In the genomic region with DNA sequence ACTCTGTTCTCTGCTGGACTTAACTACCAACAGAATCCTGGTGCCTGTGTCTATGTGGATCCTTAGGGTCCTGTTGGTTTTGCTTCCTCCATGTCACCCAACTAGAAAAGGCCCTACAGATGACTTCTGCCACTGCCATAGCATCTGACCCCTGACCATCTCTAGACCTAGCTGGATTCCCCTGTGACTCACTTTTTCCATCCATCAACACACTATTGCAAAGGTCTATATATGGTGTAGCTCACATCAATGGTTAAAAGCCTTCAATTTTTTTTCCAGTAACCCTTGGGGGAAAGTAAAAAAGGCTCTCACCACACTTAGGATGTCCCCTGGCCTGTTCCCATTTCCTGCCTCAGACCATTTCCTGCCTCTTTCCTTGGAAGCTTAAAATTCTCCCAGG, we compare ENCODE assay signal across 30 mouse cellular contexts.
"Had no signal": no experiment of that assay in that cellular context is flagged by ENCODE, and none has a peak within 500 bp of the region (broad histone marks: within the 10 kb centered on the region; RNA-seq: fewer than 3 reads in every experiment).

No protein-coding gene starts in this region.

- DNase-seq: heart, postnatal 10 days; heart, postnatal 14 days; heart, postnatal 36 days; heart, postnatal 4 days; kidney, adult 11 months; kidney, adult 18-20 months; kidney, adult 2 months; kidney, adult 8-10 months; kidney, adult 9 months; kidney, postnatal 10 days; kidney, postnatal 14 days; kidney, postnatal 25 days; kidney, postnatal 36 days; kidney, postnatal 4 days; layer of hippocampus, adult 9-11 months; layer of hippocampus, postnatal 36 days had no signal

- H3K27ac ChIP-seq: heart, embryonic 13.5 days; heart, embryonic 15.5 days; hindbrain, embryonic 10.5 days; hindbrain, embryonic 12.5 days; hindbrain, embryonic 13.5 days; hindbrain, embryonic 14.5 days; hindbrain, embryonic 15.5 days; hindbrain, postnatal 0 days; intestine, embryonic 15.5 days; kidney, embryonic 15.5 days; kidney, postnatal 0 days; layer of hippocampus, adult 2 months; left cerebral cortex, adult 2 months had no signal

- H3K36me3 ChIP-seq: heart, embryonic 12.5 days; heart, embryonic 13.5 days; heart, embryonic 15.5 days; hindbrain, embryonic 10.5 days; hindbrain, embryonic 12.5 days; hindbrain, embryonic 13.5 days; hindbrain, embryonic 15.5 days; intestine, embryonic 15.5 days; kidney, embryonic 15.5 days had no signal

- H3K4me2 ChIP-seq: heart, embryonic 12.5 days; heart, embryonic 13.5 days; heart, embryonic 15.5 days; hindbrain, embryonic 12.5 days; hindbrain, embryonic 13.5 days; hindbrain, embryonic 14.5 days; hindbrain, embryonic 15.5 days; intestine, embryonic 15.5 days; kidney, embryonic 15.5 days had no signal

- H3K9ac ChIP-seq: heart, embryonic 12.5 days; heart, embryonic 13.5 days; heart, embryonic 15.5 days; hindbrain, embryonic 12.5 days; hindbrain, embryonic 13.5 days; hindbrain, embryonic 14.5 days; hindbrain, embryonic 15.5 days; intestine, embryonic 15.5 days; kidney, embryonic 15.5 days had no signal

- H3K4me1 ChIP-seq: intestine, embryonic 15.5 days had no signal

- H3K27me3 ChIP-seq: heart, embryonic 12.5 days; heart, embryonic 15.5 days; hindbrain, embryonic 12.5 days; hindbrain, embryonic 13.5 days; hindbrain, embryonic 15.5 days; intestine, embryonic 15.5 days; kidney, embryonic 15.5 days had no signal

- H3K9me3 ChIP-seq: hindbrain, embryonic 12.5 days; hindbrain, embryonic 13.5 days; hindbrain, embryonic 15.5 days; intestine, embryonic 15.5 days had no signal

- H3K4me3 ChIP-seq: heart, embryonic 12.5 days; heart, embryonic 13.5 days; heart, embryonic 15.5 days; hindbrain, embryonic 10.5 days; hindbrain, embryonic 12.5 days; hindbrain, embryonic 13.5 days; hindbrain, embryonic 15.5 days; intestine, embryonic 15.5 days; kidney, embryonic 15.5 days; layer of hippocampus, adult 2 months; left cerebral cortex, adult 2 months had no signal
